ENCODE assay signal across 15 mouse cellular contexts in the genomic region with DNA sequence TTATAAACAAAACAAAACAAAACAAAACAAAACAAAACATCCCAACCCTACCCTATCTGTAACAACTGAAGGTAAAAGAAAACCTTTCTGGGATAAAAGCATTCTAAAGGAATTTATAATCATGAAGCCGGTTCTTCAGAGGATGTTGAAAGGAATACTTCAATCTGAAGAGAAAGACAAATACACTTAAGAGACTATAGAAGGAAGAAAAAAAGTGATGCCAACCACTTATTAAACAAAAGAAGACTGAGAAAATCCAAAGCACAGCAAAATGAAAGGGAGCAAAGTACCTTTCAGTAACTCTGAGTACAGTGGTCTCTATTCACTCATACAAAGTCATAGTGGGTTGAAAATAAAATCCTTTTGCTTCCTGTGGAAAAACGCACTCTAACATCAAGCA.
"Had no signal": no experiment of that assay in that cellular context is flagged by ENCODE, and none has a peak within 500 bp of the region (broad histone marks: within the 10 kb centered on the region; RNA-seq: fewer than 3 reads in every experiment).

No protein-coding gene starts in this region.

- H3K4me2 ChIP-seq: neural tube, embryonic 15.5 days; stomach, embryonic 15.5 days had no signal

- H3K4me3 ChIP-seq: neural tube, embryonic 15.5 days; stomach, embryonic 15.5 days had no signal

- H3K27me3 ChIP-seq: neural tube, embryonic 15.5 days; stomach, embryonic 15.5 days had no signal

- H3K4me1 ChIP-seq: neural tube, embryonic 15.5 days; stomach, embryonic 15.5 days had no signal

- H3K27ac ChIP-seq: neural tube, embryonic 15.5 days; stomach, embryonic 15.5 days; stomach, postnatal 0 days had no signal

- H3K9me3 ChIP-seq: neural tube, embryonic 15.5 days; stomach, embryonic 15.5 days had no signal

- H3K36me3 ChIP-seq: neural tube, embryonic 15.5 days; stomach, embryonic 15.5 days had no signal

- DNase-seq: retina, postnatal 1 day; right cerebral cortex, adult 18-20 months; right cerebral cortex, postnatal 14 days; right cerebral cortex, postnatal 25 days; right cerebral cortex, postnatal 4 days; spleen, adult 18-20 months; thymus, adult 18-20 months; thymus, adult 2 months; thymus, postnatal 14 days; thymus, postnatal 25 days; thymus, postnatal 36 days; thymus, postnatal 4 days had no signal

- H3K9ac ChIP-seq: neural tube, embryonic 15.5 days; stomach, embryonic 15.5 days had no signal
